Mouse (Mus musculus) left cerebral cortex, postnatal 10 days (tissue): ENCODE results near the gene Rhbdf1. TPM values are rescaled to one million over a fixed set of nuclear protein-coding genes. Genes with fewer than 3 reads are reported as not detected.
A peak's percentile ranks its signal among the peaks of the same experiment; 100 is the strongest.

Source experiments
- DNase-seq, 2 experiments: peaks; one replicate each; pipeline ENCODE4 v3.0.0; 2021 to 2022; ENCODE audit warnings: low spot score in 2 of 2, mixed read lengths in 1 of 2; ENCODE audit errors: extremely low spot score in 1 of 2
- intact Hi-C: fragments of 180-260 bp; cut with DNase I; formaldehyde crosslinking; loops from one replicate; pipeline ENCODE4 v1.15.1; 2025
- total RNA-seq, 2 experiments: library from RNA; stranded (reverse); gene quantifications; 2 replicates each; pipeline ENCODE4 v1.2.3; 2021

Rhbdf1 gene
- total RNA-seq, 2 experiments from 2014 or later, result 16.4 to 21.8 TPM

- intact Hi-C loops, result no loop called here
- peak in 1 of 2 experiments; percentile 14 for DNase-seq
Measured at GRCm38 (mm10) chr11:32199230-32199629, 22.9 kb downstream of the Rhbdf1 start.

GRCm38 (mm10) chr11:32198256-32198955 is 23.7 kb downstream of the Rhbdf1 start:
- DNase-seq, result peak in 1 of 2 experiments; percentile 10
- intact Hi-C loops, result no loop called here

- intact Hi-C loops, result no loop called here
- no peak for DNase-seq
Measured at GRCm38 (mm10) chr11:32197766-32198165, 24.3 kb downstream of the Rhbdf1 start.

GRCm38 (mm10) chr11:32196727-32197126 is 25.4 kb downstream of the Rhbdf1 start:
- intact Hi-C loops, result no loop called here
- peak in 1 of 2 experiments; percentile 15 for DNase-seq

- intact Hi-C loops, result no loop called here
- peak in 1 of 2 experiments; percentile 10 for DNase-seq
Measured at GRCm38 (mm10) chr11:32195867-32196540, 26.1 kb downstream of the Rhbdf1 start.

- intact Hi-C loops, result no loop called here
- peak in 1 of 2 experiments; percentile 12 for DNase-seq
Measured at GRCm38 (mm10) chr11:32194626-32195025, 27.5 kb downstream of the Rhbdf1 start.

- peak in 1 of 2 experiments; percentile 14 for DNase-seq
- intact Hi-C loops, result no loop called here
Measured at GRCm38 (mm10) chr11:32194086-32194485, 28.0 kb downstream of the Rhbdf1 start.

GRCm38 (mm10) chr11:32193156-32193555 is 28.9 kb downstream of the Rhbdf1 start:
- no peak for DNase-seq
- intact Hi-C loops, result no loop called here

GRCm38 (mm10) chr11:32190603-32191110 is 31.4 kb downstream of the Rhbdf1 start:
- DNase-seq, result no peak
- intact Hi-C loops, result no loop called here

- peak in 1 of 2 experiments; percentile 54 for DNase-seq
- intact Hi-C loops, result no loop called here
Measured at GRCm38 (mm10) chr11:32190119-32190518, 32.0 kb downstream of the Rhbdf1 start.

GRCm38 (mm10) chr11:32189434-32189833 is 32.7 kb downstream of the Rhbdf1 start:
- intact Hi-C loops, result no loop called here

GRCm38 (mm10) chr11:32188881-32189280 is 33.2 kb downstream of the Rhbdf1 start:
- no peak for DNase-seq
- intact Hi-C loops, result no loop called here

More at GRCm38 (mm10) chr11:32189434-32189833, 32.7 kb downstream of the Rhbdf1 start:
- no peak for DNase-seq

- intact Hi-C loops, result no loop called here
- DNase-seq, result no peak
Measured at GRCm38 (mm10) chr11:32187256-32187655, 34.8 kb downstream of the Rhbdf1 start.

GRCm38 (mm10) chr11:32186031-32186430 is 36.1 kb downstream of the Rhbdf1 start:
- DNase-seq, result no peak
- intact Hi-C loops, result no loop called here

- intact Hi-C loops, result loop anchor here (5.0 kb wide), 4 partner anchors 53 to 963 kb away; partner anchors contain the start of genes Fgf18 and Hbq1b
- no peak for DNase-seq
Measured at GRCm38 (mm10) chr11:32184469-32184868, 37.6 kb downstream of the Rhbdf1 start.

GRCm38 (mm10) chr11:32181973-32182868 is 39.9 kb downstream of the Rhbdf1 start:
- intact Hi-C loops, result loop anchor here (5.0 kb wide), 4 partner anchors 55 to 965 kb away; partner anchors contain the start of genes Fgf18 and Hbq1b
- peak; percentile 87 for DNase-seq

- DNase-seq, result no peak
- intact Hi-C loops, result loop anchor here (5.0 kb wide), 4 partner anchors 56 to 966 kb away; partner anchors contain the start of genes Fgf18 and Hbq1b
Measured at GRCm38 (mm10) chr11:32181246-32181645, 40.9 kb downstream of the Rhbdf1 start.

GRCm38 (mm10) chr11:32178506-32178905 is 43.6 kb downstream of the Rhbdf1 start:
- no peak for DNase-seq
- intact Hi-C loops, result no loop called here

GRCm38 (mm10) chr11:32166683-32167082 is 55.4 kb downstream of the Rhbdf1 start:
- no peak for DNase-seq
- intact Hi-C loops, result loop anchor here (10.0 kb wide), 1 partner anchor 492 kb away; the partner anchor contains the start of gene Bod1
